Mouse (Mus musculus) limb, embryonic 10.5 days (tissue): ENCODE data around the gene Tmem186. TPM values are rescaled to one million over a fixed set of nuclear protein-coding genes. Genes with fewer than 3 reads are reported as not detected.

Experiments
- DNase-seq: peaks from one replicate; pipeline ENCODE4 v3.0.0-alpha.2; 2017; ENCODE audit warnings: low spot score
- H3K27ac ChIP-seq: fragments of 300-500 bp; sonication (generic); 2 replicates; pipeline ENCODE4 v1.5.1; 2016; ENCODE audit warnings: mild to moderate bottlenecking
- H3K27me3 ChIP-seq: fragments of 300-500 bp; sonication (generic); 2 replicates; pipeline ENCODE4 v1.6.1; 2016; ENCODE audit warnings: low read depth, mild to moderate bottlenecking; ENCODE audit not compliant: poor library complexity, severe bottlenecking
- H3K36me3 ChIP-seq: fragments of 300-500 bp; sonication (generic); 2 replicates; pipeline ENCODE4 v1.6.1; 2016; ENCODE audit warnings: mild to moderate bottlenecking, moderate library complexity
- H3K4me1 ChIP-seq: fragments of 300-500 bp; sonication (generic); 2 replicates; pipeline ENCODE4 v1.6.1; 2016
- H3K4me3 ChIP-seq: fragments of 300-500 bp; sonication (generic); 2 replicates; pipeline ENCODE4 v1.5.1; 2016; ENCODE audit warnings: mild to moderate bottlenecking, moderate library complexity
- H3K9me3 ChIP-seq: fragments of 300-500 bp; sonication (generic); replicated peaks from 2 replicates; pipeline ENCODE4 v1.6.1; 2016; ENCODE audit warnings: mild to moderate bottlenecking
- WGBS: fragments of 180-500 bp; shearing (Covaris S2); methylation state at CpG from one replicate; pipeline ENCODE4 v1.1.7; 2016; 5-methylcytosine and 5-hydroxymethylcytosine counted together
- polyA plus RNA-seq: library from polyadenylated mRNA; unstranded; fragments of >200 nt; fragmentation: Nextera tagmentation; extraction: Ambion mirVana; gene quantifications from 2 replicates; pipeline ENCODE4 v1.2.1, GENCODE M21; 2016

The Tmem186 gene
- polyA plus RNA-seq, 1 experiment from 2014 or later, result 26.0 TPM

DNA sequence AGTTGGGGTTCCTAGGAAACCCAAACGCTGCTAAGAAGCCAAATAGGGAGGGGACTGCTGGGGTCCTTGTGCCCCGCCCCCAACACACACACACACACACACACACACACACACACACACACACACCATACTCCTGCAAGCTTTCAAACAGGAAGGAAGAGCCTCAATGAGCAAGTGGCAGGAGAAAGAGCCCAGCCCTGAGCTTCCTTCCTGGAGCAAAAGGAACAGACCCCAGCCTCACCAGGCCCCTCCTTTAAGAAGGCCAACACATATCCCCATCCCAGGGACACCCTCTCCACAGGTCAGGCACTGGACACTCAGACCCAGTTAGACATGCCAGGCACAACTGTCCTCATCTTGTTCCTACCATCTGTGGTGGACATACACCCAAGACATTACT, 25.5 kb upstream of the Tmem186 start:
- peaks cover 94% of the 10 kb centered on the region for H3K36me3 ChIP-seq
- H3K27me3 ChIP-seq, result no peaks in the 10 kb centered on the region
- 62% methylated on average over 2 of the region's 2 CpGs for WGBS
- H3K4me1 ChIP-seq, result peaks cover 18% of the 10 kb centered on the region
- no peak overlapping the region for H3K4me3 ChIP-seq
- no peaks in the 10 kb centered on the region for H3K9me3 ChIP-seq
- DNase-seq, result no peak
- no peak overlapping the region for H3K27ac ChIP-seq

GRCm38 (mm10) chr16:8658764-8659163, 21.3 kb upstream of the Tmem186 start:
- Histone ChIP-seq H3K4me1 (no peaks in the 10 kb centered on the region), H3K27me3 (no peaks in the 10 kb centered on the region), H3K27ac (no peak overlapping the region), H3K4me3 (no peak overlapping the region), H3K36me3 (peaks cover 97% of the 10 kb centered on the region), H3K9me3 (no peaks in the 10 kb centered on the region)
- WGBS, result 96% methylated on average over 4 of the region's 4 CpGs
- DNase-seq, result no peak

DNA sequence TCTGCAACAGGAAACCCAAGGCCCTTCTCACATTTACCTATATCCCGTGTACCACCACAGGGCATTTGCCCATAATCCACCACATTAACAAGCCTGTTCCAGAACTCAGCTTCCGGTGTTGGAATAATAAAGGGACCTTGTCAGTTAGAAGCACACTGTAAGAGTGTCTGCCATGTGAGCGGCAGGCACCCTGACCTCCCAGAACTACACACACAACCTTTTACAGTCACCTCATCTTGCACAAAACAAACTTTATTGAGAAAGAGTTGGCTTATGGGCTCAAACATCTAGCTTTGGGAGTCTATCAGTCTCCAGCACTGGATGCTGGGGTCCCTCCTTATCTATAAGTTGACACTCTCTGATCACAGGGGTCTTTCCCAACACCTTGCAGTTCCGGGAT, 20.8 kb upstream of the Tmem186 start:
- H3K4me1 ChIP-seq, result no peaks in the 10 kb centered on the region
- no peak for DNase-seq
- no peak overlapping the region for H3K4me3 ChIP-seq
- H3K9me3 ChIP-seq, result no peaks in the 10 kb centered on the region
- no peaks in the 10 kb centered on the region for H3K27me3 ChIP-seq
- peaks cover 96% of the 10 kb centered on the region for H3K36me3 ChIP-seq
- H3K27ac ChIP-seq, result no peak overlapping the region
- 85% methylated on average over 4 of the region's 4 CpGs for WGBS

GRCm38 (mm10) chr16:8656256-8656655, 18.7 kb upstream of the Tmem186 start:
- H3K27me3 ChIP-seq, result no peaks in the 10 kb centered on the region
- no peak overlapping the region for H3K27ac ChIP-seq
- 92% methylated on average over 2 of the region's 2 CpGs for WGBS
- H3K4me1 ChIP-seq, result no peaks in the 10 kb centered on the region
- no peak overlapping the region for H3K4me3 ChIP-seq
- H3K36me3 ChIP-seq, result peaks cover 96% of the 10 kb centered on the region
- no peak for DNase-seq
- H3K9me3 ChIP-seq, result no peaks in the 10 kb centered on the region

DNA sequence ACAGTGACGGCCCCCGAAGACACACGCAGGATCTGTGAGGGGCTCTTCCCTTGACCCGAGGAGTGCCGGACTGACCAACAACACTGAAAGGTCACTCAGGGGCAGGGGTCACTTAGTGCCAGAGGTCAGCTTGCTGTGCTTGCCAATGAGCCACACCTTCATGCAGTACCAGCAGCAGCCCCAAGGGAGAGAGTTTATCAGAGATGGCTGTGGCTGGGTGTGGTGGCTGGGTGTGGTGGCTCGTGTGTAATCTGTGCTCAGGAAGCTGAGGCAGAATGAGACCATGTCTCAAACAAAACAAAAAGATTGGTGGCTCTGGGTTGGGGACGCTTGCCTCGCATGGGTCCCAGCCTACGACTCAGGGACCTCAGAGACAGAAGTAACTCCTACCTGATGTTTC, 18.1 kb upstream of the Tmem186 start:
- DNase-seq, result no peak
- Histone ChIP-seq H3K4me1 (no peaks in the 10 kb centered on the region), H3K4me3 (no peak overlapping the region), H3K9me3 (no peaks in the 10 kb centered on the region), H3K27ac (no peak overlapping the region), H3K27me3 (no peaks in the 10 kb centered on the region), H3K36me3 (peaks cover 97% of the 10 kb centered on the region)
- 86% methylated on average over 9 of the region's 9 CpGs for WGBS

DNA sequence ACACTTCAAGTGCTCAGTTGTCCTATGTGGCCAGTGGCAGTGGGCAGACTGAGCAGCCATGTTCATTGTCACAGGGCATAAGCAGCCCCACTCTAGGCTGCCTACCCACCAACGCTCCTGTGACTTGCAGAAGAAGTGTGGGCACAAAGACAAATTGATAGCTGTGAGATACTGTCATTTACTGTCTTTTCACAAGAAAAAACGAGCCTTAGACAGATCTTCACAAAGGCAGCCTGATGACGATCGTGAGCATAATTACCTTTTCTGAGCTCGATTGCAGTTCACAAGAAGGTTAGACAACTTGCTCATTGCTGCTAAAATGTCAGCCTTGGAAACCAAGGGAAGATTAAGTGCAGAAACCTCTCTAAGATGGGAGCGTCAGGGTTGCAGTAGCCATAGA, 17.6 kb upstream of the Tmem186 start:
- no peak overlapping the region for H3K4me3 ChIP-seq
- WGBS, result 88% methylated on average over 6 of the region's 6 CpGs
- no peak overlapping the region for H3K27ac ChIP-seq
- no peaks in the 10 kb centered on the region for H3K4me1 ChIP-seq
- no peak for DNase-seq
- no peaks in the 10 kb centered on the region for H3K9me3 ChIP-seq
- H3K27me3 ChIP-seq, result no peaks in the 10 kb centered on the region
- peaks cover 96% of the 10 kb centered on the region for H3K36me3 ChIP-seq

DNA sequence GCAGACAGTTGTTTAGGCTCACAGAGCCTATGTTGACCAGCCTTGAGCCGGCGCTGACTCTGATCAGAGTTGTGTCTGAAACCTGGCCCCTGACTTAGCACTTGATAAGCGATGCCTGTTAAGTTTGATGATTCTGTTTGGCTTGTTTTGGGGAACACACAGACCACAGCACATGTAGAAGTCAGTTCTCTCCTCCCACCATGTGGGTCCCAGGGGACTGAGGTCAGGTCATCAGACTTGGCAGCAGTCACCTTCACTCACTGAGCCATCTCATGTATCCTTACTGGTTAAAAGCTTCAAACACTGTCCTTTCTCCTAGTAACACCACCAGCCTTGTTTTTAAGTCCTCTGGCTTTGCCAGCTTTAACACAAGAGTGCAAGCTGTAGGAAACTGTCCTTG, 12.5 kb upstream of the Tmem186 start:
- no peak for DNase-seq
- no peaks in the 10 kb centered on the region for H3K4me1 ChIP-seq
- peaks cover 97% of the 10 kb centered on the region for H3K36me3 ChIP-seq
- no peaks in the 10 kb centered on the region for H3K9me3 ChIP-seq
- H3K27me3 ChIP-seq, result no peaks in the 10 kb centered on the region
- H3K4me3 ChIP-seq, result no peak overlapping the region
- no peak overlapping the region for H3K27ac ChIP-seq
- WGBS, result 95% methylated on average over 3 of the region's 3 CpGs

GRCm38 (mm10) chr16:8645546-8645945, 8.0 kb upstream of the Tmem186 start:
- no peaks in the 10 kb centered on the region for H3K9me3 ChIP-seq
- H3K27ac ChIP-seq, result no peak overlapping the region
- WGBS, result 91% methylated on average over 6 of the region's 6 CpGs
- no peaks in the 10 kb centered on the region for H3K27me3 ChIP-seq
- H3K36me3 ChIP-seq, result peaks cover 93% of the 10 kb centered on the region
- no peaks in the 10 kb centered on the region for H3K4me1 ChIP-seq
- no peak overlapping the region for H3K4me3 ChIP-seq
- DNase-seq, result no peak

DNA sequence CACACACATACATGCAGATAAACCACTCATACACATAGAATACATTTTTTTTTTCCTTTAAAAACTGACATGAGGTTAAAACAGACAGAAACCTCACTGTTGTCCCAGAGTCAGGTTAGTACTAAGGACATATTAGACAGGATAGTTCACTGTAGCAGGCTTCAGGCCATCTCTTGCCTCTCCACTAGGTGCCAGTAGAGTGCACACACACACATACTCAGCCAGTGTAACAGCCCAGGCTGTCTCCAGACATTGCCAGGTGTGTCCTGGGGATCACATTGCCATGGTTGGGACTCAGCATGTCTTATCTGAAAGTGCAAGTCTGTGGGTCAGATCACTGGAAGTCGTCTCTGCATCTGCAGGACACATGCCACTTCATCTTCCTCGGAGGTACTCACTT, 6.3 kb upstream of the Tmem186 start:
- peaks cover 77% of the 10 kb centered on the region for H3K36me3 ChIP-seq
- peaks cover under 1% of the 10 kb centered on the region; the same call in 1 of the 2 replicates for H3K4me1 ChIP-seq
- 74% methylated on average over 2 of the region's 2 CpGs for WGBS
- H3K27me3 ChIP-seq, result no peaks in the 10 kb centered on the region
- no peak overlapping the region for H3K27ac ChIP-seq
- DNase-seq, result peak; percentile 44
- H3K4me3 ChIP-seq, result no peak overlapping the region
- H3K9me3 ChIP-seq, result no peaks in the 10 kb centered on the region

DNA sequence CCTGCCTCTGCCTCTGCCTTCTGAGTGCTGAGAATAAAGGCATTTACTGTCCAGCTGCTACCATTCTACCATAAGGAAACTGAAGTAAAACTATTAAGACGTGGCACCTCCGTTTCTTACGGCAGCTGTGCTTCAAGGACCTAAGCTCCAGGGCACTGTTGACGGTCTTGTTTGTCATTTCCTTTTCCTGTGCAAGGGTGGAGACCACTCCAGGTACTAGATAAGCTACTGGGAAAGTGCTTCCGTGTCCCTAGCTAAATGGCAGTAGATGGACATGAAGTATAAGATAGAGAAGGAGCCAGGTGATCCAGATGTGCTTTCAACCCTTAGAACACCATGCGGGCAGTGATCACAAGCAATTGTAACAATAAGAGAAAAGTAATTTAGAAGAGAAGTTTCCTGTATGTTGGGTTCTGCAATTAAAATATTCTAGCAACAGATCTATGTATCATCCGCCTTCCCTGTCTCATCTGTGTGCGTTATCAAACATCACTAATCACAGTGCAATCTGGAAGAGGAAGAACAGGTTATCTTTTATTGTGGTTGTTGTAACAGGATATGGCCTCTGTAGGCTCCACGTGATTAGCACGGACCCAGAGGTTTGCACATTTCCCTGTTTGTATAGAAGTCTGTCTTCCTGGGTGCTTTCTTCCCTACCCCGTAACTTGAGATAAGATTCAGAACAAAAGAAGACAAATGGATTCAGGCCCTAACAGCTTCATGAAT, 2.1 kb upstream of the Tmem186 start:
- WGBS, result 94% methylated on average over 11 of the region's 11 CpGs
- peaks cover 20% of the 10 kb centered on the region for H3K4me1 ChIP-seq
- H3K27ac ChIP-seq, result no peak overlapping the region
- H3K27me3 ChIP-seq, result no peaks in the 10 kb centered on the region
- no peak overlapping the region for H3K4me3 ChIP-seq
- DNase-seq, result no peak
- no peaks in the 10 kb centered on the region for H3K9me3 ChIP-seq
- H3K36me3 ChIP-seq, result peaks cover 50% of the 10 kb centered on the region

- DNase-seq, result no peak
- 47% methylated on average over 7 of the region's 7 CpGs for WGBS
- H3K4me3 ChIP-seq, result peak overlapping the region; percentile 82
Observed at GRCm38 (mm10) chr16:8638131-8638530, 619 bp upstream of the Tmem186 start.

GRCm38 (mm10) chr16:8636867-8637216, 670 bp downstream of the Tmem186 start:
- peak overlapping the region; percentile 82 for H3K4me3 ChIP-seq
- 2% methylated on average over 13 of the region's 13 CpGs for WGBS
- H3K27me3 ChIP-seq, result no peaks in the 10 kb centered on the region
- H3K4me1 ChIP-seq, result peaks cover 20% of the 10 kb centered on the region
- H3K36me3 ChIP-seq, result peaks cover 42% of the 10 kb centered on the region
- no peaks in the 10 kb centered on the region for H3K9me3 ChIP-seq
- peak overlapping the region; percentile 91 for H3K27ac ChIP-seq
- DNase-seq, result no peak

More at GRCm38 (mm10) chr16:8638131-8638530, 619 bp upstream of the Tmem186 start:
- Histone ChIP-seq H3K9me3 (no peaks in the 10 kb centered on the region), H3K27me3 (no peaks in the 10 kb centered on the region), H3K4me1 (peaks cover 20% of the 10 kb centered on the region), H3K36me3 (peaks cover 43% of the 10 kb centered on the region), H3K27ac (peak overlapping the region; percentile 91)

DNA sequence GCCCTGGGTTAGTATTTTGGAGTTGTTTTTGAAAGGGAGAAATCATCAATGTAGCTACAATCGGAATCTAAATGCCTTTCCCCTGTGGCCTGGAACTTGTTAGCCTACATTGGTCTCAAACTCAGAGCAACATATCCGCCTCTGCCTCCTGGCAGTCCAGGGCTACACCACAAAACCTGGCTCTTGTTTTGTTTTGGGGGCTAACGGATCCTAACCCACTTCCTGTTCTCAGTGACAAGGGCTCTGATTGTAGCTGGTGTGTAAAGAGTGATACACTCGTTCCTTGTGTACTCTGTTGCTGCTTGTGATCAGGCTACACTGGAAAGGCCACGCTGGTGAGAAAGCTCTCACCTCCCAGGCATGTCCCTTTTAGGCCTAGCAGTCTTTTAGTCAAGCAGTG, 6.1 kb downstream of the Tmem186 start:
- no peak overlapping the region for H3K4me3 ChIP-seq
- no peaks in the 10 kb centered on the region for H3K27me3 ChIP-seq
- no peaks in the 10 kb centered on the region for H3K9me3 ChIP-seq
- peaks cover 46% of the 10 kb centered on the region for H3K36me3 ChIP-seq
- H3K27ac ChIP-seq, result no peak overlapping the region
- 91% methylated on average over 5 of the region's 5 CpGs for WGBS
- H3K4me1 ChIP-seq, result peaks cover 12% of the 10 kb centered on the region
- DNase-seq, result no peak

- Histone ChIP-seq H3K36me3 (peaks cover 40% of the 10 kb centered on the region), H3K4me1 (0 out of 2 replicates have a peak, but pooled peaks cover 5% of the 10 kb centered on the region), H3K9me3 (no peaks in the 10 kb centered on the region), H3K27ac (no peak overlapping the region), H3K4me3 (no peak overlapping the region), H3K27me3 (no peaks in the 10 kb centered on the region)
- 88% methylated on average over 2 of the region's 2 CpGs for WGBS
- DNase-seq, result no peak
Observed at GRCm38 (mm10) chr16:8630419-8630818, 7.1 kb downstream of the Tmem186 start.
